Mouse (Mus musculus) cerebellum, postnatal 14 days (tissue): ENCODE results near the gene Elf4.
A peak's percentile ranks its signal among the peaks of the same experiment; 100 is the strongest.
"Not testable (repeated sequence)": the region's sequence is repeated elsewhere in the genome, so short reads cannot be mapped to it uniquely, and the experiment has no call there.

Experiments used
- DNase-seq, 2 experiments: peaks; one replicate each; pipeline ENCODE4 v3.0.0; 2021; ENCODE audit warnings: mixed read lengths in 2 of 2

The Elf4 gene

DNA sequence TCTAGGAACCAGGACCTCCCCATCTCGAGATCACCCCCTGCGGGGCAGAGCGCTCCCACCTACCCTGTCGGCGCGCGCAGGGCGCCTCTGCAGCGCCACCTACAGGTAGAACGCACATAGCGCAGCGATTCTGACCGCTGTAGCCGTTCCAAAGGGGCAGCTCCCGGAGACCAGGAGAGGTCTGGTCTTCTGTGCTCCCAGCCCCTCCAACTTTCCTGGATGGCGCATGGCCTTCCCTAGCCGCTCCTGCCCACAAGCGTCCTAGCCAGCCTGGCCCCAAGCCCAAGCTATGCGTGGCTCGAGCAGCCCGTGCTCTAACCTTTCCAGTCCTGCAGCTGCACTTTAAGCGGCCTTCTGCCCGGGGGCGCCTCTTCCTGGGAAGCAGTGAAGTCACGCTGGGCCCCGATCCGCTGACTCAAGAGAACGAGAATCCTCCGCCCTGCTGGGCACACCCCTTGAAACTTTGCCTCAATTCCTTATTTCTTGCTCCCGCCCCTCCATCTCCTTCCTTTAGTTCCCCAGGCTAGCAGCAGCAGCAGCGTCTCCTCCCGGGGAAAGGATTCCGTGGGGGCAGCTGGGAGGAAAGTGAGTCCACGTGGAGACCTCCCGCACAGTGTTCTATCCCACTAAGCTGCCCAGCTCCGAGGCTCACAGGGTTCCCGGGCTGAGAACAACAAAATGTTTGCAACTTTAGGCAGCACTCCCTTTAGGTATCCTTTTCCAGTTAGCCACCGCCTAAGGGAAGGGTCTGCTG is at the start of gene Elf4:
Gene Elf4, minus strand, starts transcription at position 379 of the 754 bp plus-strand sequence.
- peak; percentile 71 to 79 for DNase-seq

DNA sequence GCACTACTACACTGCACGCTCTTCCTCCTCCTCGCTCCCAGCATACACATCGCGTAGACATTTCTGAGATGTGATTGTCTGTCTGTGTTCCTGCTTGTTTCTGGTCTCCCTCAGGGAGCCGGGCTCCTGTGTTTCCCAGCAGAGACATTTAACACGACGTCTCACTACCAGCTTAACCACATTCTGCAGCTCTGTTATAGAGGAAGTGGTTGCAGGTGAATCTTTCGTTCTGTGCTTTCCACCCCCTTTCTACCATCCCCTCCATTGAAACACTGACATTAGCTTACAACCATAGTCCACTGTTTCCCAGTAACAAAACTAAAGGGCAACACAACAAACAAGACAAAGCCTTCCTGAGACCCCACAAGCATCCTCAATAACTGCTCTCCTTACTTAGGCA is 30.8 kb upstream of the Elf4 start:
- no peak for DNase-seq

DNA sequence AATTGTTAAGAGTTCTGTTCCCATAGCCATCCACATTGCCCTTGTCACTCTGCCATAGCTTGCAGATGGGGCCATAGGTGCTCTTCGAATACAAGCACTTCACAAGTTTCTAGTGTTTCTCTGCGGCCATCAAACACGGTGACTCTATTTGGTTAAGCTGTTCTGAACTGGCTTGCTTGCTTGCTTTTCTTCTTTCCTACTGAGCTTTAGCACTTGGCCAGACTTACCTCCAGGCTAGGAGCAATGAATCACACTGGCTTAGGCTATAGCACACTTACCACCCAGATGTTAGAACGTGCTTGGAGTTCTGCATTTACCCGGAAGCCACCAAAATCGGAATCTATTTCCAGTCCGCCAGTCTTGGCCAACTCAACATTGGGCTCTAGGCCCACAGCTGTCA is 18.8 kb upstream of the Elf4 start:
- no peak for DNase-seq

DNA sequence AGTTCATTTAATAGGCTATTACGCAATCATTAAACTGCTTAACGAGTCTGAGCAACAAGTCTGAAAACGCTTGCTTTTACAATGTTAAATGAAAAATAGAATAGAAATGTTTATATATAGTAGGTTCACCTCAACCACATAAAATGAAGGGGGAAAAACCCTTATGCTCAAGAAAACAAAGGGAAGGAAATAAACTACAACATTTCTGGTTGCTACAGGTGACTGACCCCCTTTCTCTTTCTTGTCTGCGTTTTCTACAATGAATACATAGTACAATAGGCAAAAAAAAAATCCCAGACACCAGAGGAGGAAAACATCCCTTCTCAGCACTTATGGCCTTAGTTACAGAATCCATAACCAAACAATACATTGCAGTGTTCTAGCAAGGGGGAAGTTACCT is 18.2 kb upstream of the Elf4 start:
- DNase-seq, result no peak

DNA sequence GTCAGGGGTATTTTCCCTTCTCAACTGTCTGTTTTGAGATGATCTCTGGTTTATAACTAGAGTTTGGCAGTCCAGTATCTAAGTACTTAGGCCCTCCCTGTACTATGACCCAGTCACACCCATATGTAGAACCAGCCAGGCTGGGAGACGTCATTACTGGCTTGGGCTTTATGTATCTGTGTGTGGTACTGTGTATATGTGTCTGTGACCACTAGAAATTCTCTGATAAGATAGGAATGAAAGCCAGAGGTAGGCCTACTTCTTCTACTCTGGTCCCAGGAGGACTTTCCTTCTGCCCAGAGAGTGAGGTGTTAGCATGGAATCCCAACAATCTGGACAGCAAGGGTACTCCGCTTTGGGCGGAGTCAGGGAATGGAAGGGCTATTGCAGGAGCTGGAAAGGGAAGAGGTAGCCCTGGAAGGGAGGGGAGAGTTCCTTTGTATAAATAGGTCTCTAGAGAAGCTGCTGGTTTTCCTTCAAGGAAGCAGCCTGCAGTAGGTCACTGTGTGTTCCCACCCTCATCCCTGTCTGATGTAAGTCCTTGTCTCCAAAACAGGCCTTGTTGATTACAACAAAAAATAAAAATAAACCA is 4.5 kb upstream of the Elf4 start:
- DNase-seq, result no peak

DNA sequence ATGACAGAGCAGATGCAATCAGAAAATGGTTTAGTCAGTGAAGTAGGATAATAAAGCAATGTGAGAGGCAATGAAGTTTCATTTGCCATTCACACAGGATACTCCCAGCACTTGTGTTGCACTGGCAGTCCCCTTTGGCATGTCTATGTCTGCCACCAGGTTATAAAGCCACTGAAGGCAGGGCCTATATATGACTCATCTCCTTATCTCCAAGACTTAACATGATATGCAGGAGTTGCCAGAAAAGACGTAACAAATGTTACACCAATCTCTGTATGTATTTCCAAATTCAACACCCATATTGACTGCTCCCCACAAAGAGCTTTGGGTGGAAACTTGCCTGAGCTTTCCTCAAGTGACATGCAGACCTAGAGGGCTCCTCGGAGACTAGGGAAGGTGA is 3.2 kb upstream of the Elf4 start:
- DNase-seq, result no peak

DNA sequence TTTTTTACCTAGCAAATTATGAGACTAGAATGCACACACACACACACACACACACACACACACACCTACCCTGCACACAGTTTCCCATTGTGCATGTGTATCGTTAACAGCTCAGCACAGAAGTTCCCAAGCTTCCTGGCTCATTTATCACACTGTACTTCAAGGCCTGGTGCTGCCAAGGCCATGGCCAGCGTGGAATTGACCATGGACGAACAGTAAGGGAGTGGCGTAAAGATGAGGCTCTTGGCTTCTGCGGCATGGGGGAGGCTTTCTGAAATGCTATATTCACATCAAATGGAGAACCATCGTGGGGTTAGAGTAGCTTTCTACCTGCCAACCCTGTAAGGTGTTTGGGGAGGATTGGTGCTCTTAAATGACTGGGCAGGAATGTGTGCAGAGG is 1.5 kb upstream of the Elf4 start:
- DNase-seq, result no peak

DNA sequence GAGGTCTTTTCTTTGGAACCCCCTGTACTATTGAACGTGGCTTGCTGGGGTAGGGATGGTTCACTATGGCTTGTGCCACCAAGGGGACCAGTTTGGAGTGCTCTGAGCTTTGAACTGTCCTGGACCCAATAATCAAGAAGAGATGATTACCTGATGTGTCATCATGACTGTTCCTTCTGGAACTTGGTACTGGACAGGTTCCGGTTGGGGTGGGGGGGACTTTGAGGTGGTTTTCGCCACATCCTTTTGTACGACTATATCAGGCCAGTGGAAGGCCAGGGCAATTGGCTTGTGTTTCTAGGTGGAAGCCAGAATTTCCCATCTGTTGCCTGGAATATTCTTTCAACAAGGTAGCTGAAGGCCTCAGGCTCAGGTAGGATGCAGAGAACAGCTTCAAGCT is 704 bp upstream of the Elf4 start:
- no peak for DNase-seq

DNA sequence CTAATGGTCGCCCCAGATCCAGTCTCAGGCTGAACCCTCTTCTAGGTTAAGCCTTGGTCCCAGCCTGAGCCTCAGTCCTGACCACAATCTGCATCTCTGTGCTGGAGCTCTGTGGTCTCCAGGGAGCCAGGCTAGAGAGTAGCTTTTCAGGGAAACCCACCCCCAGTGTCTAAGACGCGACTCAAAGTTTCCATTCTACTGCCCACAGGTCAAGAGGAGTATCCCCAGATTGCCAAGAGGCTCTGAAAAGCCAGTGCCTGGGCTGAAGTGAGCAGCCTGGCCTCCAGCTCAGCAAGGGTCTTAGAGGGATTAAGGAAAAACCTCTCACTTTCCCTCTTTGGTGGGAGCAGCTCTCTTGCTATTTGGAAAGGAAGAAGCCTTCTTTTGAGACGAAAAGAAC is 635 bp downstream of the Elf4 start:
- no peak for DNase-seq

DNA sequence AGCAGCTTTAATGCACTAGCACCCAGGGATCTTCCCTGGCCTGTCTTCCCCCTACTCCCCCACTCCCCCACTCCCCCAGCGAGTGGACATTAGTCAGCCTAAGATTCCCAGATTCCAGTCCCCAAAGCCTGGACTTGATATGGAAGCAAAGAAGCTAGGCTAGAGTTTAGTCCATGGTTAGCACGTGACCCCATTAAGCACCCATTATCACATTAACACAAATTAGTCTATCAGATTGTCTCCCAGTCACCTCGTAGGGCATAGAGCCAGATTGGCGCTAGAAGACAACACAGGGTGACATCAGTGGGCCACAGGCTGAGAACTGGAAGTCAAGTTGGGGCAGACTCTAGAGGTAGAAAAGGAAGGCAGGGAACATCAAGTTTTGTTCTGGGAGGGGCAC is 1.9 kb downstream of the Elf4 start:
- DNase-seq, result no peak

DNA sequence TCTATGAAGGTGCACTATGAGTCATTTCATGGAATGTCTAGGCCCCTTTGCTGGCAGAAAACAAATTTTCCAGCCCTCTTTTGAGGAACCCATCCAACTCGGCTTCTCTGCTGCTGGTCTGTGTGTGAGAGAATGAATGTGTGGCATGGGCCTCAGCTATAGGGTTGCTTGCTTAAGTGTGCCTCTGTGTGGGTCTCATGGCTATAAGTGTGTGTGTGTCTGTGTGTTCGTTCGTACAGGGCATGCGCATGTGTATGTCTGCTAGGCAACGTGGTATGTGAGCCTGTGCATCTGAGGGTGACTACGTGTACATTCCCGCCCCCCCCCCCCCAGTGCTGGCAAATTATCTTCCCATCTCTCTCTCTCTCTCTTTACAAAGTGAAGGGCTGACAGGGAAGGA is 2.4 kb downstream of the Elf4 start:
- no peak for DNase-seq

DNA sequence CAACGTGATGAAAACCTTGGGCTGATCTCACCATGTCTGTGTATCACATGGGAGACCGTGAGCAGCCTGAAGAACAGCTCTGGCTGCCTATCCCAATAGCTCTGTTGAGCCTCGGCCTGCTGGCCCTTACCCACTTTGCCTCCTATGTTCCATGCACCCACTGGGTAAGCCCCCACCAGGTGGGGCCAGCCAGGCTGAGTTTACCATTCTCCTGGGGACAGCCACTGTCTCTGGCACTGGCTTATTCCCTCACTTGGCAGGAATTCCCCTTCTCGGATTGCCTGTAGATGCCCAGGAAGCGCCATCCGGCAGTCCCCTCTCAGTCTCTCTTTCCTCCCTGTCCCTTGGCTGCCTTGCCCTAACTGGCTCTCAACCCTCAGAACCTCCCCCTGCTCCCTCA is 6.0 kb downstream of the Elf4 start:
- DNase-seq, result no peak

DNA sequence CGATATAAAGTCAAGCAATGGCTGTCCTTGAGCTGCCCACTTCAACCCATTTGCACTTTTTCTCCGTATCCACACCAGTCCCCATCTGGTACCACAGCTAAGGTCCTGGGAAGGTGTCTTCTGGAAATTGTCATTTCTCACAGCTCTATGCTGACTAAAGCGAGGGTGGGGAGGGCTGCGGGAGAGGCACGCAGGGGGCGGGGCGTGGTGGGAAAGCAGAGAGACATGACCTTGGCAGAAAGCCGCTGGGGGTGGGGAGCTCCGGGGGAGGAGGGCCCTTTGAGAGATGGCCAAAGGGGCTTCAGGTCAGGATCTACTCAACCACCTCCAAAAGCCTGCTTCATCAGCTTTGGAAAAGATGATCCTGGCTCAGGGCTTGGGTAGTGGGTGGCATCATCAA is 7.9 kb downstream of the Elf4 start:
- DNase-seq, result no peak

DNA sequence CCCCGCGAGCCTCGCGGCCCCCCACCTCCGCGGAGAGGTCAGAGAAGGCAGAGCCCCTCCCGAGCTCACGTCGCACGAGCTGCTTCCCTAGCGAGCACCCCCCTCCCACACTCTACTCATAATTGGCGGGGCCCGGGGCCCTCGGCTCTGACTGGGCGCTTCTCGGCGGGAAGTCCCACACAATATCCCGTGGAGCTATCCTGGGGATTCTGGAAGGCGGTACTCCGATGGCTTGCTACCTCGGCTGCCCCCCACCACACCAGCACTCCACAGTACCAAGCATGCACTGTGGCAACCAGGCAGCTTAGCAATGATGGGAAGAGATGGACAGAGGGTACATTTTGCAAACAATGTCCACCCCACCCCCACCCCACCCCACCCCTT is 8.4 kb downstream of the Elf4 start:
- DNase-seq, result no peak

DNA sequence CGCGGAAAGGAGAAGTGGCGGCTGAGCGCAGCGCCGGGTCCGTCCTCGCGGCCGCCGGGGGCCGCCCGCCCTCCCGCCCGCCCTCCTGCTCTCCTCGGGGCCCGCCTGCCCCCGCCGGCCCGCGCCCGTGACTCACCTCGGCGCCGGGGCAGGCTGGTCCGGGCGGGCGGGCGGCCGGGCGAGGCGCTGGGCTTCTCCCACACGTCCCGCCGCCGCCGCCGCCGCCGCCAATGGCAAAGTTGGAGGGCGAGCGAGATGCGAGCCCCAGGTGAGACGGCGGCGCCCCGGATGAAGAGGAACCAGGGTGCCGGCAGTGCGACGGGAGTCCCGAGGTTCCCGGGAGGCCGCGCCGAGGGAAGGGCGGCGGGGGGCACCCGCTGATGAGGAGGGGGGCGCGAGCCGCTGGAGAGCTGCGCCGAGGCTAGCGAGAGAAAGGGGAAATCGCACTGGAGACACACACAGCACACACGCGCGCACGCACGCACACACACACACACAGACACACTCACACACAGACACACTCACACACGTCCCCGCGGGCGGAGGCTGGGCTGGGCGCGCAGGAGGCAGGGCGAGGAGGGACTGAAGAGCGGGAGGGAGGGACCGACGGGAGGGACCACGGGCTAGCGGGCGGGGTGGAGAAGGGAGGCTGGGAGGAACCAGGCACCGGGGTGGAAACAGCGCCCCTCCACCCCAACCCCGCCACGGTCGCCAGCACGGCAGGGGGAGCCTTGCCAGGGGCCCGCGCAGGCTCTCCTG is 9.0 kb downstream of the Elf4 start:
- peak in 1 of 2 experiments; percentile 23 for DNase-seq

DNA sequence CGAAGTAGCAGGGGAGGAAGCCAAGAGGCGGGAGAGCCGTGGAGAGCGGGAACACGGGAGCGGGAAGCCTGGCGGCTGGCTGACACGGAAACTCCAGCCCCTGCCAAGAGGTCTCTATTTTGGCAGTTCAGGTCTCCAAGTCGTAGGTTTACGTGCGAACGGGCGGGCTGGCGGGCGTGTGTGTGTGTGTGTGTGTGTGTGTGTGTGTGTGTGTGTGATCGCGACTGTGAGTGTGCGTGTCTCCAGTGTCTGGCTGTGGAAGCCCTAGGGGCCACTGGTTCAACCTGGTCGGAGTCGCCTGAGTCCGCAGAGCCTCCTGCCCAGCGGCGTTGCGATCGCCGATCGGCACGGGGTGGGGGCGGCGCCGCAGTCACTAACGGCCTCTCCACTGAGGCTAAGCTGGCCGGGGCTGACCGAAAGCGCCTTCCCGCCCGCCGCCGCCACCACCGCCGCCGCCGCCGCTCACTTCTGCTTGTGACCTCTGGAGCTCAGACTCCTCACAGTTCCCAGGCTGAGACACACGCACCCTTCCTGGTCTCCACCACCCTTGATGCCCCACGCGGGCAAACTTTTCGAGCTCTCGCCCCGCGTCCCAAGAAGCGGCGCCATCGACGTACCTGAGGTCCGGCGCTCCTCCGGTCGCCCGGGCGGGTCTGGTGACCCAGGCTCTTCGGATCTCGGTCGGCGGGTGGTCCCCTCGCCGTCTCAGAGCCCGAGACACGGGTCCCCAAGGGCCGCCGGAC is 9.8 kb downstream of the Elf4 start:
- peak in 1 of 2 experiments; percentile 6 for DNase-seq

DNA sequence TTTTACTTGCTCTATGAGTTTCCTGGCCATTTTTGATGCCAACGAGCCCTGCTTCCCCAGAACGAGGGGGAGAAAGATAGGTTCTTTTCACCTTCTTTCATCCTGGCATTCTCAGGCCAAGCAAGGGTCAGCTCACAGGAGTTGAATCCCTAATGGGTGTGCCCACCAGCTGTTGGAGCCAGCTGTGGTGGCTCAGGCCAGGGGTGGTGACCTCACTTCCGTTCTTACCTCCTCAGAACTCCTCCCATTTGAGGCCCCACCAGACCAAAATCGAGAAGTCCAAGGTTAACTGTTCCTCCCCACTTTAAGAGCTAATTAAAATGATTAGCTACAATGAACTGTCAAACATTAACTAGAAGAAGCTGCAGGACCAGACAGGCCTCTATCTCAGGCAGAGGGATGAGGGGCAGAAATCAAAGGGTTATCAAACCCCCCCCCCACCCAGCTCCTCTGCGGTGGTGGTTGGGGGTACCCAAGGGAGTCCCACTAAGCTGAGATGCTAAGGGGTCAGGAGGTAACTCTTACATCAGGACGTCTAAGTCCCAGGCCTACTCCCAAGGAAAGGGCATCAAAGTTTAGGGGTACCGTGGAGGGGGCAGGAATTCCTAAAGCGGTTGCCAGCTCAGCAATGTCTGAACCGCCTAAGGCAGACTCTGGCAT is 10.6 kb downstream of the Elf4 start:
- DNase-seq, result no peak

DNA sequence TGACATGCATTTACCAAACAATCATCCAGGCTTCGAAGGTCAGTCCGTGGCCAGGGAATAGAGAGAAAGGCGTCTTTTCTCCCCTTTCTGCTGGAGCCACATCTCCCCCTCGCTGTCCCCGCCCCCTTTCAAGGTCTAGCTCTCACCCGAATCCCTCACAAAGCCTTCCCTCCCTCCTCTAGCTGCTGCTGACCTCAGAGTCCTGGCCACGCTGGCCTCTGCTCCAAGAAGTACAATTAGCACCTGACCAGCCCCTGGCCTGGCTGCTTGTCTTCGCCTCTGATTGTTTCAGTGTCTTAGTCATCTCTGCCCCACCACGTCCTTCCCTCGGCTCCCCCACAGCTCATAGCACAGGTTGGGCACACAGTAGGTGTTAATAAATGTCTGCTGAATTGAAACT is 13.3 kb downstream of the Elf4 start:
- DNase-seq, result no peak

DNA sequence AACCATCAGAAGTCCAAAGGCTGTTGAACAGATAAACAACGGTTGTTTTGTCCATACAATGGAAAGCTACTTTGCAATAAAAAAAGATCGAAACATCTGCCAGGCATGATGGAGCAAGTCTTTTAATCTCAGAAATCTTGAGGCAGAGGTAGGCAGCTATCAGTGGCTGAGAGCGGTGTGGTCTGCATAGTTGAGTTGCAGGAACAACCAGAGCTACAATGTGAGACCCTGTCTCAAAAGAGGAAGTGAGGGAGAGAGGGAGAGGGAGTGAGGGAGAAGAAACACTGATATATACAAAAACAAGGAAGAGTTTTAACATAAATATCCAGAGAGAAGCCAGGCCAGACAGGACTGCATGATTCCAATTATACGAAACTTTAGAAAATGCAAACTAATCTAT is 18.3 kb downstream of the Elf4 start:
- DNase-seq, result no peak

DNA sequence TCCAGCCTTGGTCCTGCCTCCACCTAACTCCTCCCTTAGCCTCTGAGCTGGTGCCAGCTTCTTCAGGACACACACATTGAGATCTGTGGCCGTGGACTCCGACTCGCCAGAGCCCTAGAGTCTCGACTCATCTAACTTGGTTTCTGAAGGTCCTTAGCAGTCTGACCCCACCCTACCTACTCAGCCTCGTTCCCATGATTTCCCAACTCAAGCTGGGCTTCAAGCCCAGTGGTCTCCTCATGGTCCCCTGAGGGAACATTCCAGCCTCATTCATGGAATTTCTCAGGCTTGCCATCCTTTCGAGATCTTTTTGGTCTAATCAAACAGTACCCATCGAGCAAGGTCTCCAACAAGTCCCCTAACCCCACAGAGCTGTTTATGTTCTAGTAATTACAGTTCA is 21.0 kb downstream of the Elf4 start:
- DNase-seq, result no peak

DNA sequence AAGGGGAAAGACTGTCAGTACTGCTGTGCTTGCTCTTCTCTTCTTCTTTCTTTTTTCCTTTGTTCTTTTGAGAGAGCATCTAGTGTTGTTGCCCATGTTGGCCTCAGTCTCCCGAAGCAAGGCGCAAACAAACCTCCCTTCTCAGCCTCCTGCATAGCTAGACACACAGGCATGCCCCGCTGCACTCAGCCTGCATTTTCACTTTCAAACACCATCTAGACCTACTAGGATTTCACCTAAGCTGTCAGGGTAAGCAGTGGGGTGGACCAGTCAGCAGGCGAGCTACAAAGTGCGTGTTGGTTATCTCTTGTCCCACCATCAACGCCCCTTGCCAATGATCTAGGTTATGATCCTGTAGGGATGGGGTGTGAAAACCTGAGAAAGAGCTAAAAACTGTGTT is 21.4 kb downstream of the Elf4 start:
- no peak for DNase-seq

DNA sequence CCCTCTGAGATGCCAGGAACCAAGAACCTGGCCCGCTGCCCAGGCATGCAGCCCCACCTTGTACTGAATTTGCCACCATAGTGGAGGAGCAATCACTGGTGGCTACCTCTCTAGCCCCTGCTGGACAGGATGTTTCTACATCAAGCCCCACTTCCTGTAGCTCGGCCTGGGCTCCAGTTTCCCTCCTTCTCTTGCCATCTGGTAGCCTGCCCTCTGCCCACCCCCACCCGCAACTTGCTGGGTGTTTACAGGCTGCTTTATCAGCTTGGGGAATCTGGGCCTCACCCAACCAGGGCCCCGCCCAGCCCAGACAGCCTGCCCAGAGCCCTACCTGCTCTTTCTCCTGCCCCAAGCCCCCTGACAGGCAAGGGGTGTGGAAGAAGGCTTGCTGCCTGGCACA is 23.9 kb downstream of the Elf4 start:
- peak; percentile 10 to 24 for DNase-seq

DNA sequence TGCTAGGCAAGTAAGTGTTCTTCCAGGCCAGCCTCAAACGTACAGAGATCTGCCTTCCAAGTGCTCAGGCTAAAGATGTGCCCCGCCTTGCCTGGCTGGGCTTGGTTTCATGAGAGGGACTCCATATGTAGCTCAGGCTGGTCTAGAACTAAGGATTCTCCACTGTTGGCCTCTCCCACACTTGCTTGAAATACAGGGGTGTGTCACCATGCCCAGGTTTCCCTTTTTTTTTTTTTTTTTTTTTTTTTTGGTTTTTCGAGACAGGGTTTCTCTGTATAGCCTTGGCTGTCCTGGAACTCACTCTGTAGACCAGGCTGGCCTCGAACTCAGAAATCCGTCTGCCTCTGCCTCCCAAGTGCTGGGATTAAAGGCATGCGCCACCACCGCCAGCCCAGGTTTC is 26.9 kb downstream of the Elf4 start:
- not testable (repeated sequence) for DNase-seq
